Mouse (Mus musculus): ENCODE results near the gene Kcna10. TPM values are rescaled to one million over a fixed set of nuclear protein-coding genes. Genes with fewer than 3 reads are reported as not detected.

Gene Kcna10
- polyA plus RNA-seq (2012; rRNA removed): 0.08 and 0.10 TPM in 2 replicates

DNA sequence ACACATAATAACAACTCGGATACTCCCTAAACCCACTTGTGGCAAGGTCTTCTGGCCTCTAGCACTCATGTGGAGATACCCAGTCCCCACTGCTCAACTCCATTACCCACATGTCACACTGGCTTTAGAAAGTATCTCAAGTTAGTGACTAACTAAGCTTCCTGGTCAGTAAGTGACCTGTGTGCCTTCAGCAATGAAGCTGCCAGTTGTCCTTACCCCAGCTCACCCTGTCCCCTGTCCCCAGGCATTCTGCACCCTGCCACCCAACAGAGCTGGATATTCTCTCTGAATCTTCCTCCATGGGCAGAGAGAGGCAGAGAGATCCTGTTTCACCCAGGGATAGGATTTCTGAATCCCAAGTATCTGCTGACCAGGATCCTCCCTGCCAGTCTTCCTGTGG is at the start of gene Kcna10:
TSS of gene Kcna10 (plus strand) at position 301 of the 400 bp plus-strand sequence.
- TF ChIP-seq CTCF (IDR thresholded peaks at IDR 0.05; ENCODE audit: borderline replicate concordance, insufficient read depth, low read depth, low read length) (no peak), POLR2A (IDR thresholded peaks at IDR 0.05; ENCODE audit: borderline replicate concordance, insufficient read depth, low read length) (no peak)
- no peak within 1 kb of the TSS for H3K27ac ChIP-seq (ENCODE audit: insufficient read depth, low read length)
- WGBS: 100% methylated on average over 1 of the region's 1 CpGs
- H3K4me1 ChIP-seq (ENCODE audit: control insufficient read depth, insufficient read depth, low read length): peaks cover 12% of the 10 kb centered on the region; the same call in 1 of the 2 replicates
- H3K27me3 ChIP-seq (ENCODE audit: control insufficient read depth, insufficient read depth, low read length): no peaks in the 10 kb centered on the region
- DNase-seq: no peak
- H3K4me3 ChIP-seq (replicated peaks; ENCODE audit: insufficient read depth, low read depth, low read length): no peak within 1 kb of the TSS

DNA sequence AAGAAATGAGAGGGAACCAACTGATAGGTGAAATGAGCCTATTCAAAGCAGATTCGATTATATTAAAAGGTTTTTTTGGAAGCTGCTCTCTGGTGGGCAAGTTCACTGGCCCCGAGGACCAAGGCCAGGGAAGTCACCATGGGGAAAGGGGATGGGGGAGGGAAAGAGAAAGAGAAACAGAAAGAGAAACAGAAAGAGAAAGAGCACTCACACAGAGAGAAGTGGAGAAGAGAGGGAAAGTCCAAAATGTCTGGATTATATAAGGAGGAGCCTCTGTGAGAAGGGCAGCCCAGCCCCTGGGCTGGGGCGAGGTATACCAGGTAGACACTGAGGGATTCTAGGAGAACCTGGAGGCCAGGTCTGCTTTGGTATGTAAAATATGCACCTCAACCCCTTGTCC is 48.4 kb upstream of the Kcna10 start:
- H3K27me3 ChIP-seq (ENCODE audit: control insufficient read depth, insufficient read depth, low read length): no peaks in the 10 kb centered on the region
- peaks cover 10% of the 10 kb centered on the region for H3K4me1 ChIP-seq (ENCODE audit: control insufficient read depth, insufficient read depth, low read length)
- TF ChIP-seq CTCF (IDR thresholded peaks at IDR 0.05; ENCODE audit: borderline replicate concordance, insufficient read depth, low read depth, low read length): no peak
- TF ChIP-seq POLR2A (IDR thresholded peaks at IDR 0.05; ENCODE audit: borderline replicate concordance, insufficient read depth, low read length): no peak
- H3K27ac ChIP-seq (ENCODE audit: insufficient read depth, low read length): no peak overlapping the region
- DNase-seq: no peak
- 88% methylated on average over 3 of the region's 3 CpGs for WGBS
- H3K4me3 ChIP-seq (replicated peaks; ENCODE audit: insufficient read depth, low read depth, low read length): no peak overlapping the region

DNA sequence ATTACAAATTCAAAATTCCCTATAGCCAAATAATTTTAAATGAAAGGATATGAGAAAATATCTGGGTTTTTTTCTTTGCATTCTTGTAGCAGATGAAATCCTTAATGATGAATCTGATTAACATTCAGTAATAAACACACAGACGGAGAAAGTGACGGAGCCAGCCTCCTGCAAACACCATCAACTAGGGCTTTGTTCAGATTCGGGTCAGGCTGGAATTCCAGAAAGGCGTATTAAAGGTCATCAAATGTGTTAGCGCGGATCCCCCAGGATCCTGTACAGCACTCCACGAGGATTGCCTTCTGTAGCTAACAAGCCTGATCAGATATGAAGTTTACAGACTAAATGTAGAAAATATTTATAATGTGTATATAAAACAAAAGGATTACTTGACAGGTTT is 35.7 kb upstream of the Kcna10 start:
- Histone ChIP-seq H3K4me1 (ENCODE audit: control insufficient read depth, insufficient read depth, low read length) (no peaks in the 10 kb centered on the region), H3K27ac (ENCODE audit: insufficient read depth, low read length) (no peak overlapping the region), H3K4me3 (replicated peaks; ENCODE audit: insufficient read depth, low read depth, low read length) (no peak overlapping the region), H3K27me3 (ENCODE audit: control insufficient read depth, insufficient read depth, low read length) (no peaks in the 10 kb centered on the region)
- DNase-seq: peak in 1 of 2 experiments; percentile 2
- TF ChIP-seq CTCF (IDR thresholded peaks at IDR 0.05; ENCODE audit: borderline replicate concordance, insufficient read depth, low read depth, low read length) (no peak), POLR2A (IDR thresholded peaks at IDR 0.05; ENCODE audit: borderline replicate concordance, insufficient read depth, low read length) (no peak)
- WGBS: 86% methylated on average over 7 of the region's 7 CpGs

DNA sequence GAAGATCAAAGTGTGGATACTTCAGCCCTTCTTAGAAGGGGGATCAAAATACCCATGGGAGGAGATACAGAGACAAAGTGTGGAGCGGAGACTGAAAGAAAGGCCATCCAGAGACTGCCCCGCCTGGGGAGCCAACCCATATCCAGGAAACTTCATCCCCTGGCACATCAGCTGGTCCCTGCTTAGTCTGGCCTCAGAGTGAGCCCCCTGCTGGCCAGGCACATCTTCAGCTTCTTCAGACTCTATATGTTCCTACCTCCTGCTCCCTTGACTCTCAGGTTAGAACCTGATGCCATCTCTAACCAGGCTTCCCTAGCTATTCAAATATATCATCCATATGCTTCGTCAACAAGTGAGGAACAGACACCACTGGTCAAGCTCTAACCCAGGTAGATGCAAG is 33.9 kb upstream of the Kcna10 start:
- TF ChIP-seq CTCF (IDR thresholded peaks at IDR 0.05; ENCODE audit: borderline replicate concordance, insufficient read depth, low read depth, low read length): peak; percentile 39; the same call in 1 of the 2 replicates
- no peak for TF ChIP-seq POLR2A (IDR thresholded peaks at IDR 0.05; ENCODE audit: borderline replicate concordance, insufficient read depth, low read length)
- WGBS: 96% methylated on average over 3 of the region's 3 CpGs
- no peaks in the 10 kb centered on the region for H3K27me3 ChIP-seq (ENCODE audit: control insufficient read depth, insufficient read depth, low read length)
- H3K27ac ChIP-seq (ENCODE audit: insufficient read depth, low read length): no peak overlapping the region
- H3K4me3 ChIP-seq (replicated peaks; ENCODE audit: insufficient read depth, low read depth, low read length): no peak overlapping the region
- H3K4me1 ChIP-seq (ENCODE audit: control insufficient read depth, insufficient read depth, low read length): peaks cover 10% of the 10 kb centered on the region; the same call in 1 of the 2 replicates
- DNase-seq: peak in 1 of 2 experiments; percentile 45

DNA sequence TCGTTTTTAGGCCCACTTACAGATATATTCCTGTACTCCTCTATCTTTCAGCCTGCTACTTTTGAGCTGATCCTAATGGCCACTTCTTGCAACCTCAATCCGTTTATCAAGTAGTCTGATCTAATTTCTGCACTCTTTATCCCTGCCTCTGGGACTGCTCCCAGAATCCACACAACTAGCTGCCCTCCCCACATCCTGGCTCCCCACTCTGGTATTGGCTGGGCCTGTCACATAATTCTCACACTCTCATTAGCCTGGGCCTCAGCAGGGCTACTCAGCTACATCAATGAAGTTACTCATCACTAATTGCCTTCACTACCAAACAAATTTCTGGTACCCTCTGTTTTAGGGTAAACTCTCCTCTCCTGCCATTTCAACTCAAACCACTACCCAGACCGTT is 32.4 kb upstream of the Kcna10 start:
- H3K4me1 ChIP-seq (ENCODE audit: control insufficient read depth, insufficient read depth, low read length): peaks cover 21% of the 10 kb centered on the region
- no peak overlapping the region for H3K27ac ChIP-seq (ENCODE audit: insufficient read depth, low read length)
- 68% methylated on average over 3 of the region's 3 CpGs for WGBS
- no peaks in the 10 kb centered on the region for H3K27me3 ChIP-seq (ENCODE audit: control insufficient read depth, insufficient read depth, low read length)
- peak in 1 of 2 experiments; percentile 11 for DNase-seq
- no peak overlapping the region for H3K4me3 ChIP-seq (replicated peaks; ENCODE audit: insufficient read depth, low read depth, low read length)
- TF ChIP-seq CTCF (IDR thresholded peaks at IDR 0.05; ENCODE audit: borderline replicate concordance, insufficient read depth, low read depth, low read length) (no peak), POLR2A (IDR thresholded peaks at IDR 0.05; ENCODE audit: borderline replicate concordance, insufficient read depth, low read length) (no peak)

DNA sequence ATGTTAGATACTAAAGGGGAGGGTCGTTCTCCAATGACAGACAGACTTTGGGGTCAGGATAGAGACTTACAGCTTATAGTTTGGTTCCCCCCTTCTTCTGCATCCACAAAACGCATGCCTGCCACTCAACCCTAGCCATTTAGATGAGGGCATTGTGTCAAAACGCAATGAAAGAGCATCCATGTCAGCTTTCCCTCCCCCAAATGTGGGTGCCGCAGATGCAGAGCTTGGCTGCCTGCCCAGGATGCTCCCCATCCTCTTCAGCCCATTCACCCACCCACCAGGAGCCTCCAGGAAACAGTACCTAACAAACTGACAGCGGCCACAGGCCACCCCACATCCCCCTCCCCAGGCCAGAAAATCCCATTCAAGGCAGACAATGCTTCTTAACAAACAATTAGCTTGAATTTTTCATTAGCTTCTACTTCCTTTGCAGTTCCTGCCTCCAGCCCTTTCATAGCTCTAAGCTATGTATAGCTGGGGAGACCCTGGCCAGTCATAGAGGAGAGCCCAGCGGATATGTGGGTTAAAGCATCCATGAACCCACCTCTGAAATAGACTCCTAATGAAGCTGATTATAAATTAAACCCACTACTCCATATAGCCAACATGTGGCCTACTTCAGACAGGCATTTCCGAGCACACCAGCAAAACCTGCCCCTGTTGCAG is 31.9 kb upstream of the Kcna10 start:
- Histone ChIP-seq H3K27ac (ENCODE audit: insufficient read depth, low read length) (no peak overlapping the region), H3K27me3 (ENCODE audit: control insufficient read depth, insufficient read depth, low read length) (no peaks in the 10 kb centered on the region), H3K4me3 (replicated peaks; ENCODE audit: insufficient read depth, low read depth, low read length) (no peak overlapping the region), H3K4me1 (ENCODE audit: control insufficient read depth, insufficient read depth, low read length) (peaks cover 21% of the 10 kb centered on the region)
- 83% methylated on average over 7 of the region's 7 CpGs for WGBS
- TF ChIP-seq POLR2A (IDR thresholded peaks at IDR 0.05; ENCODE audit: borderline replicate concordance, insufficient read depth, low read length): no peak
- DNase-seq: peak in 1 of 2 experiments; percentile 7

DNA sequence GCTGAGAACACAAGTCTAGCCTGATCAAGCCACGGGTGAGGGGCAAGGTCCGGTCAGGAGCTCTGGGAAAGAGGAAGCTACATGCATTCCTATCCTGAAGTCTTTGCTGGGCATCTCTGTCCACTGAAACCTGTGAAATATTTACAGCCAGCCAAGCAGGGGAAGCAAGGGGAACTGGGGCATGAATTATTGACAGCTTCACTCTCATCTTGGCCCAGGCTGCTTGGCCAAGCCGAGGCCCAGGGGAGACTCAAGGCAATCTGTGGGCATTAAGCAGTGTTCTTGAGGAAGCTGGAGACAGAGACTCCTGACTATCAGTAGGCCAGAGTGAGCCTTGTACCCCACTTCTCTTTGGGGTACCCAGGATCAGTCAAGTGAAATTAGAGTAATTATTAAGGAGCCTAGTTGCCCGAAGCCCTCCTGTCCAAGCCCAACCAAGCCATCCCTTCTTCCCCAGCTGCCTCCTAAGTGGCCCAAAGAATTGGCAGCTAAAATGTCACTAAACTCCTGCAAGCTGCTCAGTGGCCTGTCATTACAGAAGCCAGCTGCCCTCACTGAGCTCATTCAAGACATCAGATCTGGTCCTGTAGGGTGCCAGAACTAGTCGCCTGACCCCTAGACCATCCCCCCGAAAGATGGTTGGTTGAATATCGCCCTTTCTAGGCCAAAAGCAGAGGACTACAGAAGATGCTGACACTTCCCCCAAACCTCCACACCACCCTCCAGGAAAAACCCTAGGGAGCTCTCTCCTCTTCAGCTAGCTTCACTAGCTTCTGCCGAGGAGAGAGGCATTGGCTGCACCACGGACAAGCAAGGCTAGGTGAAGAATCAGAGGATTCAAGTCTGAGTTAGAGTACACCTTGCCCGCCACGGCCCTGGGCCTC is 28.8 kb upstream of the Kcna10 start:
- 44% methylated on average over 11 of the region's 11 CpGs for WGBS
- peaks cover 24% of the 10 kb centered on the region for H3K4me1 ChIP-seq (ENCODE audit: control insufficient read depth, insufficient read depth, low read length)
- TF ChIP-seq POLR2A (IDR thresholded peaks at IDR 0.05; ENCODE audit: borderline replicate concordance, insufficient read depth, low read length): no peak
- no peak for TF ChIP-seq CTCF (IDR thresholded peaks at IDR 0.05; ENCODE audit: borderline replicate concordance, insufficient read depth, low read depth, low read length)

More for the DNA sequence above, 28.8 kb upstream of the Kcna10 start:
- H3K4me3 ChIP-seq (replicated peaks; ENCODE audit: insufficient read depth, low read depth, low read length): no peak overlapping the region
- H3K27me3 ChIP-seq (ENCODE audit: control insufficient read depth, insufficient read depth, low read length): no peaks in the 10 kb centered on the region
- DNase-seq: peak; percentile 62 to 72
- no peak overlapping the region for H3K27ac ChIP-seq (ENCODE audit: insufficient read depth, low read length)
